Mouse (Mus musculus) kidney, embryonic 16.5 days (tissue): ENCODE data around the gene Hpgds. TPM values are rescaled to one million over a fixed set of nuclear protein-coding genes. Genes with fewer than 3 reads are reported as not detected.

Experiments used
- polyA plus RNA-seq: library from polyadenylated mRNA; unstranded; fragments of >200 nt; fragmentation: Nextera tagmentation; extraction: Ambion mirVana; gene quantifications from 2 replicates; pipeline ENCODE4 v1.2.1, GENCODE M21; 2015

Gene Hpgds
- polyA plus RNA-seq, 1 experiment from 2014 or later = 2.2 TPM

Other genes starting within 250 kb of the Hpgds start
- gene Smarcad1, start 102.3 kb downstream of the Hpgds start, polyA plus RNA-seq = 48.0 and 60.0 TPM in 2 replicates
- 0.26 and 0.90 TPM in 2 replicates for gene C130060K24Rik, start 236.2 kb upstream of the Hpgds start, polyA plus RNA-seq